Mouse (Mus musculus): ENCODE measurements around the gene Csf1. TPM values are rescaled to one million over a fixed set of nuclear protein-coding genes. Genes with fewer than 3 reads are reported as not detected.
"Not testable (repeated sequence)": the region's sequence is repeated elsewhere in the genome, so short reads cannot be mapped to it uniquely, and the experiment has no call there.

Gene Csf1
- polyA plus RNA-seq, 3 experiments from 2014 or later = 15.5 to 53.7 (median 20.5) TPM

GRCm38 (mm10) chr3:107748260-107748955, 11.9 kb downstream of the Csf1 start:
- no peak for ATAC-seq

- ATAC-seq = no peak
Observed at GRCm38 (mm10) chr3:107746026-107746425, 14.2 kb downstream of the Csf1 start.

GRCm38 (mm10) chr3:107743650-107744049, 16.6 kb downstream of the Csf1 start:
- ATAC-seq = no peak

- no peak for ATAC-seq
Observed at GRCm38 (mm10) chr3:107743107-107743506, 17.2 kb downstream of the Csf1 start.

GRCm38 (mm10) chr3:107742071-107742710, 18.1 kb downstream of the Csf1 start:
- no peak for ATAC-seq

- ATAC-seq = no peak
Observed at GRCm38 (mm10) chr3:107741387-107741786, 18.9 kb downstream of the Csf1 start.

GRCm38 (mm10) chr3:107740578-107741207, 19.6 kb downstream of the Csf1 start:
- ATAC-seq = no peak

- ATAC-seq = no peak
Observed at GRCm38 (mm10) chr3:107739966-107740365, 20.3 kb downstream of the Csf1 start.

- ATAC-seq = no peak
Observed at GRCm38 (mm10) chr3:107739456-107739855, 20.8 kb downstream of the Csf1 start.

- no peak for ATAC-seq
Observed at GRCm38 (mm10) chr3:107738620-107739019, 21.6 kb downstream of the Csf1 start.

GRCm38 (mm10) chr3:107737609-107738190, 22.6 kb downstream of the Csf1 start:
- ATAC-seq = no peak

- ATAC-seq = not testable (repeated sequence)
Observed at GRCm38 (mm10) chr3:107735620-107736019, 24.6 kb downstream of the Csf1 start.

- no peak for ATAC-seq
Observed at GRCm38 (mm10) chr3:107733329-107733728, 26.9 kb downstream of the Csf1 start.

- no peak for ATAC-seq
Observed at GRCm38 (mm10) chr3:107730236-107730635, 30.0 kb downstream of the Csf1 start.

GRCm38 (mm10) chr3:107728509-107728908, 31.8 kb downstream of the Csf1 start:
- no peak for ATAC-seq

- ATAC-seq = no peak
Observed at GRCm38 (mm10) chr3:107715971-107716370, 44.3 kb downstream of the Csf1 start.

GRCm38 (mm10) chr3:107714276-107714933, 45.9 kb downstream of the Csf1 start:
- ATAC-seq = no peak

- no peak for ATAC-seq
Observed at GRCm38 (mm10) chr3:107712081-107712480, 48.2 kb downstream of the Csf1 start.

GRCm38 (mm10) chr3:107709156-107709555, 51.1 kb downstream of the Csf1 start:
- no peak for ATAC-seq

GRCm38 (mm10) chr3:107707239-107707638, 53.0 kb downstream of the Csf1 start:
- no peak for ATAC-seq

- no peak for ATAC-seq
Observed at GRCm38 (mm10) chr3:107706164-107706563, 54.1 kb downstream of the Csf1 start.

GRCm38 (mm10) chr3:107704371-107704705, 55.9 kb downstream of the Csf1 start:
- no peak for ATAC-seq
